Mouse (Mus musculus): Measurements from ENCODE around the gene Cirbp. TPM values are rescaled to one million over a fixed set of nuclear protein-coding genes. Genes with fewer than 3 reads are reported as not detected.

Gene Cirbp
- polyA plus RNA-seq, 1 experiment from 2014 or later, result 87.0 TPM

DNA sequence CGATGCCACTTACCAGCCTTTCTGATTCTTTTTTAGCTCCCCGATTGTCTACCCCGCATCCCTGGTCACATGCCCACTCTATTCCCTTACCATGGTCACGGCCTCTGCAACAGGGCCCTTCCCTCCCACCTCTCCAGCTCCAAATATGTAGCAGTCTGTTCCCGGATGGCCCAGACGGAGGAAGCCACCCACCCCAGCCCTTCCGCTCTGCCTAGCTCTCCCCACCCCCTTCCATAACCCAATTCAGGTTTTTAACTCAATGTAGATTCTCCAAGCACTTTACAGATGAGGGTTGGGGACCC, 9.1 kb upstream of the Cirbp start:
- no peak for TF ChIP-seq CTCF (IDR thresholded peaks at IDR 0.05; ENCODE audit: low read depth)
- no peak for TF ChIP-seq EP300 (IDR thresholded peaks at IDR 0.05; ENCODE audit: low read depth)
- Histone ChIP-seq H3K4me3 (ENCODE audit: low read depth, low read length) (no peak overlapping the region), H3K4me1 (ENCODE audit: insufficient read depth) (peaks cover 80% of the 10 kb centered on the region), H3K27me3 (ENCODE audit: insufficient read depth, low read length) (no peaks in the 10 kb centered on the region), H3K9ac (replicated peaks) (no peak overlapping the region), H3K9me3 (ENCODE audit: low read length) (no peaks in the 10 kb centered on the region), H3K4me2 (ENCODE audit: low read depth, low read length) (no peak overlapping the region), H3K27ac (ENCODE audit: low read depth) (peak overlapping the region; percentile 92), H3K36me3 (replicated peaks; ENCODE audit: insufficient read depth, low read length) (peaks cover 54% of the 10 kb centered on the region)
- 78% methylated on average over 7 of the region's 7 CpGs for WGBS (ENCODE audit: insufficient replicate concordance)
- no peak for DNase-seq
- ATAC-seq, result no peak

- no peaks in the 10 kb centered on the region for H3K27me3 ChIP-seq (ENCODE audit: insufficient read depth, low read length)
- H3K4me3 ChIP-seq (ENCODE audit: low read depth, low read length), result no peak overlapping the region
- no peaks in the 10 kb centered on the region for H3K9me3 ChIP-seq (ENCODE audit: low read length)
- H3K4me2 ChIP-seq (ENCODE audit: low read depth, low read length), result peak overlapping the region; percentile 89; the same call in 1 of the 2 replicates
- peaks cover 54% of the 10 kb centered on the region for H3K36me3 ChIP-seq (replicated peaks; ENCODE audit: insufficient read depth, low read length)
- WGBS (ENCODE audit: insufficient replicate concordance), result 64% methylated on average over 15 of the region's 15 CpGs
- DNase-seq (no peak), ATAC-seq (no peak)
- no peak for TF ChIP-seq EP300 (IDR thresholded peaks at IDR 0.05; ENCODE audit: low read depth)
- TF ChIP-seq CTCF (IDR thresholded peaks at IDR 0.05; ENCODE audit: low read depth), result no peak
- H3K27ac ChIP-seq (ENCODE audit: low read depth), result peak overlapping the region; percentile 92
- peaks cover 82% of the 10 kb centered on the region for H3K4me1 ChIP-seq (ENCODE audit: insufficient read depth)
- no peak overlapping the region for H3K9ac ChIP-seq (replicated peaks)
Observed at GRCm38 (mm10) chr10:80157141-80157929, 8.4 kb upstream of the Cirbp start.

DNA sequence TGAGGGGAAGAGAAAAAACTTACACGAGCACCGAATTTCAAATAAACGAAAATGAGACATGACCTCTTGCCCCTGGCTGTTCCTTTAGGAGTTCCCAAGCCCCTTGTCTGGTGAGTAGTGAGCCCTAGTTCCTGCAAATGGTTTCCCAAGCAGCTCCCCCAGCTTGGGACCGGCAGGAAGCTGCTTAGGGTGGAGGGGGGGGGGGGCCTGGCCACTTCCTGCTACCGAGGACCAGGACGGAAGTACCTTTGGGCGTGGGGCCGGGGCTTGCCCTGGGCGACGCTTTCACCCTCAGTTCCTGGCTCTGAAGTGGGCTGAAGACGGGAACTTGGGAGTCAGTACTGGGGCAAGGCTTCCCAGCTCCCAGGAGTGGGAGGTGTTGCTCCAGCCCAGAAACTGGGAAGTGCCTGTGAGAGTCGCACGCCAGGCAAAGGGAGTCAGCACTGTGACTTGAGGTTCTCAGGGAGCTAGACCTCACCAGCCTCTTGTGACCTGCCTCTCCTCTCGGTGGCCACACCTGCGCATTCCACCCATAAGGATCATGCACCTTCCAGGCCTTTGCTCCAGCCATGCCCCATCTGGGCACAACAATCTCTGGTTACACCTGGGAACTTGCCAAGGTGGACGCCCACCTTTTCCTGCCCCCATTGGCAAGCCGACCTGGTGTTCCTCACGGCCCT, 7.3 kb upstream of the Cirbp start:
- peak; percentile 82 for DNase-seq
- ATAC-seq, result no peak

DNA sequence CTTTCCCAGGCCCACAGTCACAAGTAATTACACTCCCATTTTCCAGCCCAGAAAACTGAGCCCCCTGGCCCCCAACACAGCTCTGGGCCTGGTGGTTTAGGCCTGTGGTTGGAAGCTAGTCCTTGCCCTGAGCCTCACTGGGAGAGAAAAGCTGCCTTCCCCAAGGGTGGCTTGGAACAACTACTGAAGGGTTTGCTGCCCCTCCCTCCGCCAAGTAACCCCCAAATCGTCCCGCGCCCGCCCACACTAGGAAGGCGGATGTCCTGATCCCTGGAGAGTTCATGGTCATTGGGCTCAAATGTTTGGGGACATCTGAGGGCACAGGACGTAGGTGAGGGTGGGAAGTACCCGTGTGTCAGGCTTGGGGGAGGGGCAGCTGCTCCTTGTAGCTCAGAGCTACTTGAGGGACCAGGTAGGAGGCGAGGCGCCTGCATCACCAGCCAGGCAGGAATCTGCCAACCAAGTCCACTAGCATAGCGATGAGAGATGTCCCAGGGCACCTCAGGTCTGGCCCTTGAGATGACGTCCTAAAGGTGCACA, 6.7 kb upstream of the Cirbp start:
- peak overlapping the region; percentile 53; the same call in 1 of the 2 replicates for H3K9ac ChIP-seq (replicated peaks)
- peaks cover 36% of the 10 kb centered on the region for H3K36me3 ChIP-seq (replicated peaks; ENCODE audit: insufficient read depth, low read length)
- H3K27me3 ChIP-seq (ENCODE audit: insufficient read depth, low read length), result no peaks in the 10 kb centered on the region
- peaks cover 81% of the 10 kb centered on the region for H3K4me1 ChIP-seq (ENCODE audit: insufficient read depth)
- H3K27ac ChIP-seq (ENCODE audit: low read depth), result peak overlapping the region; percentile 92
- peak; percentile 59 for DNase-seq
- H3K9me3 ChIP-seq (ENCODE audit: low read length), result no peaks in the 10 kb centered on the region
- TF ChIP-seq CTCF (IDR thresholded peaks at IDR 0.05; ENCODE audit: low read depth), result no peak
- no peak for TF ChIP-seq EP300 (IDR thresholded peaks at IDR 0.05; ENCODE audit: low read depth)
- no peak; the same call in 1 of the 2 replicates for ATAC-seq
- WGBS (ENCODE audit: insufficient replicate concordance), result 10% methylated on average over 12 of the region's 12 CpGs
- H3K4me2 ChIP-seq (ENCODE audit: low read depth, low read length), result peak overlapping the region; percentile 89
- H3K4me3 ChIP-seq (ENCODE audit: low read depth, low read length), result peak overlapping the region; percentile 58

More for the DNA sequence above, 7.3 kb upstream of the Cirbp start:
- TF ChIP-seq CTCF (IDR thresholded peaks at IDR 0.05; ENCODE audit: low read depth), result no peak
- TF ChIP-seq EP300 (IDR thresholded peaks at IDR 0.05; ENCODE audit: low read depth), result 0 out of 2 replicates have a peak, but pooled peaks have one; percentile 23
- Histone ChIP-seq H3K4me1 (ENCODE audit: insufficient read depth) (peaks cover 81% of the 10 kb centered on the region), H3K27ac (ENCODE audit: low read depth) (peak overlapping the region; percentile 92), H3K27me3 (ENCODE audit: insufficient read depth, low read length) (no peaks in the 10 kb centered on the region), H3K4me3 (ENCODE audit: low read depth, low read length) (peak overlapping the region; percentile 58; the same call in 1 of the 2 replicates), H3K9ac (replicated peaks) (peak overlapping the region; percentile 53), H3K9me3 (ENCODE audit: low read length) (no peaks in the 10 kb centered on the region), H3K4me2 (ENCODE audit: low read depth, low read length) (peak overlapping the region; percentile 89), H3K36me3 (replicated peaks; ENCODE audit: insufficient read depth, low read length) (peaks cover 42% of the 10 kb centered on the region)
- 7% methylated on average over 18 of the region's 18 CpGs for WGBS (ENCODE audit: insufficient replicate concordance)

DNA sequence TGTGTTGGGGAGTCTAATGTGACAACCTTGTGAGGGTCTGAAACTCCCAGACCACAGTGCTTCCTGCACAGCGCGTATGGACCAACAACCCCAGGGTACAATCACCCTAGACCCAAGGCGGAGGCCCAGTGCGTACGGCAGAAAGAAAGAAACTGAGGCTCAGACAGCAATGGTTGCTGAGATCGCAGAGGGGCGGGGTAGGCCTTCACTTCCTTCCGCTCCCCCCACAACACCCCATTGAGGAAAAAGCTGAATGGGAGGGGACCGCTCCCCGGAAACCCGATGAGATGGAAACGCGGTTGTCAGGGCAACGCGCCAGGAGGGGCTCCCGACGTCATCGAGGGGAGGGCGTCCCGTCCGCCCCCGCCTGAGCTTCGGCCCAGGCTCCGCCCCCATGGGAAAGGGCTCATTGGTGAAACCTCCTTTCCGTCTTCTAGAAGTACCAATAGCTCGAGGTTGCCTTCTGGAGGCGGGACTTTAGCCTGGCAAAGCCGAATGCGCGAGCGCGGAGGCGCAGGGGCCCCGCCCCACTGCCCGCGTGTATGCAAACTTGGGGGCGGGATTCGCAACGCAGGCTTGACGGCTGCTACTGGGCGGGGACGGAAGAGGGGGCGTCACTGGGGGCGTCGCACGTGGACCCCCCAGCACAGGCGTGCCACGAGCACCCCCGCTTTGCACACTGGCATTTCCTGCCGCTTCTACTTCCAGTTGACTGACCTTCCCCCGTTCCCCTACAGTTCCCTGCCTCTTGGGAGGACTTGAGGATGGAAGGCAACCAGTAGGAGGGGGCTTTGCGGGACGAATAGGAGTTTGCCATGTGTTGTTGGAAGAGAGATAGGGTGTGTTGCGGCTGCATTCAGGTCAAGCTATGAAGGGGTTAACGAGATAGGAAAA, 6.0 kb upstream of the Cirbp start:
- H3K9me3 ChIP-seq (ENCODE audit: low read length), result no peaks in the 10 kb centered on the region
- under 1% methylated on average over 55 of the region's 55 CpGs for WGBS (ENCODE audit: insufficient replicate concordance)
- peak; percentile 82 for ATAC-seq
- TF ChIP-seq EP300 (IDR thresholded peaks at IDR 0.05; ENCODE audit: low read depth) (no peak), CTCF (IDR thresholded peaks at IDR 0.05; ENCODE audit: low read depth) (0 out of 2 replicates have a peak, but pooled peaks have one; percentile 3)
- H3K4me2 ChIP-seq (ENCODE audit: low read depth, low read length), result peak overlapping the region; percentile 89
- H3K9ac ChIP-seq (replicated peaks), result peak overlapping the region; percentile 53; the same call in 1 of the 2 replicates
- no peaks in the 10 kb centered on the region for H3K27me3 ChIP-seq (ENCODE audit: insufficient read depth, low read length)
- H3K36me3 ChIP-seq (replicated peaks; ENCODE audit: insufficient read depth, low read length), result peaks cover 29% of the 10 kb centered on the region
- peak overlapping the region; percentile 58 for H3K4me3 ChIP-seq (ENCODE audit: low read depth, low read length)
- H3K27ac ChIP-seq (ENCODE audit: low read depth), result peak overlapping the region; percentile 97
- peaks cover 83% of the 10 kb centered on the region for H3K4me1 ChIP-seq (ENCODE audit: insufficient read depth)
- peak; percentile 98 for DNase-seq
